Mouse (Mus musculus) CH12.LX (cell line): Measurements from ENCODE around the gene 6330409D20Rik.

Source experiments
- CTCF ChIP-seq, 2 experiments: IDR thresholded peaks in 1 of 2; conservative IDR thresholded peaks in 1 of 2; 2 replicates each; pipeline ENCODE4 v1.5.1; 2011 to 2012; ENCODE audit warnings: low read depth in 2 of 2, low read length in 2 of 2, improper control_type of control experiment in 1 of 2, inconsistent platforms in 1 of 2, mild to moderate bottlenecking in 1 of 2, moderate library complexity in 1 of 2
- E2F4 ChIP-seq: IDR thresholded peaks from 2 replicates; pipeline ENCODE4 v1.6.1; 2011; ENCODE audit warnings: low read depth, low read length, improper control_type of control experiment; ENCODE audit not compliant: insufficient replicate concordance
- ETS1 ChIP-seq: conservative IDR thresholded peaks from 2 replicates; pipeline ENCODE4 v1.6.1; 2012; ENCODE audit warnings: low read depth, mild to moderate bottlenecking, inconsistent platforms, low read length, improper control_type of control experiment, moderate library complexity
- JUND ChIP-seq: conservative IDR thresholded peaks from 2 replicates; pipeline ENCODE4 v1.6.1; 2011; ENCODE audit warnings: low read depth, low read length, improper control_type of control experiment
- KAT2A ChIP-seq: IDR thresholded peaks from 2 replicates; pipeline ENCODE4 v1.6.1; 2012; ENCODE audit warnings: low read length, improper control_type of control experiment, inconsistent platforms; ENCODE audit not compliant: insufficient replicate concordance
- MAFK ChIP-seq: IDR thresholded peaks from 2 replicates; pipeline ENCODE4 v1.6.1; 2011; ENCODE audit warnings: low read length, improper control_type of control experiment; ENCODE audit not compliant: insufficient replicate concordance
- MAZ ChIP-seq: IDR thresholded peaks from 2 replicates; pipeline ENCODE4 v1.6.1; 2012; ENCODE audit warnings: low read depth, mild to moderate bottlenecking, inconsistent platforms, low read length, improper control_type of control experiment, moderate library complexity
- POLR2A ChIP-seq: IDR thresholded peaks from 2 replicates; pipeline ENCODE4 v1.6.1; 2011; ENCODE audit warnings: low read depth, mild to moderate bottlenecking, improper control_type of control experiment, low read length
- POLR2AphosphoS2 ChIP-seq: IDR thresholded peaks from 2 replicates; pipeline ENCODE4 v1.6.1; 2011; ENCODE audit warnings: low read depth, low read length, improper control_type of control experiment
- RCOR1 ChIP-seq: conservative IDR thresholded peaks from 2 replicates; pipeline ENCODE4 v1.6.1; 2012; ENCODE audit warnings: low read depth, mild to moderate bottlenecking, inconsistent platforms, low read length, improper control_type of control experiment
- ZMIZ1 ChIP-seq: IDR thresholded peaks from 2 replicates; pipeline ENCODE4 v1.6.1; 2012; ENCODE audit warnings: low read depth, mild to moderate bottlenecking, inconsistent platforms, low read length, improper control_type of control experiment
- ZNF384 ChIP-seq: IDR thresholded peaks from 2 replicates; pipeline ENCODE4 v1.6.1; 2012; ENCODE audit warnings: low read depth, low read length, improper control_type of control experiment, inconsistent platforms

GRCm38 (mm10) chr2:32728463-32728862, 12.4 kb downstream of the 6330409D20Rik start:
- TF ChIP-seq ZNF384 (no peak), ETS1 (no peak), E2F4 (no peak), CTCF (conservative IDR thresholded peaks at IDR 0.05 in 1 of 2, IDR thresholded peaks at IDR 0.05 in 1 of 2; ENCODE audit: low read depth in 2 of 2, low read length in 2 of 2) (no peak), RCOR1 (no peak), JUND (no peak), POLR2A (no peak), MAZ (no peak), MAFK (no peak), POLR2AphosphoS2 (no peak), ZMIZ1 (no peak), KAT2A (no peak)
